Mouse (Mus musculus) heart, adult 2 months (tissue): ENCODE results near the gene Hdac4.

Experiments
- CTCF ChIP-seq: fragments of 200-600 bp; IDR thresholded peaks from 2 replicates; pipeline ENCODE4 v1.8.1; 2022; ENCODE audit warnings: antibody characterized with exemption, mild to moderate bottlenecking, moderate library complexity
- POLR2A ChIP-seq: fragments of 200-500 bp; IDR thresholded peaks from 2 replicates; pipeline ENCODE4 v1.6.1; 2011; ENCODE audit warnings: mild to moderate bottlenecking, low read depth, low read length, control low read depth; ENCODE audit not compliant: insufficient read depth

DNA sequence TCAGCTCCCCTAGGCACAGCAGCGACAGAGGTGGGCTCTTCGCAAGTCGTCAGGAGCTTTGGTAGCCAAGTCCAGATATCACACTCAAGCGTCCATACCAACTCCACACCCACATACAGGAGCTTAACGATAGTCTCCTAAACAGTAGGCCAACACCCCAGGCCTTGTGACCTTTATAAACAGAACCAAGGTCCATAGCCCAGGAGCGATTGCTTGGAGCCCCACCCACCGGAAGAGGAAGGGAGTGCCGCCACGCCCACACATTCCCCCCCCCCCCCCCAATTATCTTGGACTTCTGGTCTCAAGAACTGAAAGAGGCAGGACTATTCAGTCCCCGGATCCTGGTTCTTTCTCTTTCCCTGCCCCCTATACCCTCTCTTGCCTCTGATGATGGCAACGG, 301.9 kb downstream of the Hdac4 start:
- no peak for TF ChIP-seq POLR2A
- TF ChIP-seq CTCF = no peak
